Mouse (Mus musculus) liver, postnatal 0 days (tissue): ENCODE data around the gene Mto1. TPM values are rescaled to one million over a fixed set of nuclear protein-coding genes. Genes with fewer than 3 reads are reported as not detected.
A peak's percentile ranks its signal among the peaks of the same experiment; 100 is the strongest.

ENCODE experiments used
- ATAC-seq: fragments of 200-750 bp; cut with Nextera tagmentation; 2 replicates; pipeline ENCODE4 v1.8.0; 2017; ENCODE audit warnings: mild to moderate bottlenecking, moderate library complexity
- DNase-seq: peaks from one replicate; pipeline ENCODE4 v3.0.0-alpha.2; 2016
- H3K27ac ChIP-seq: fragments of 300-500 bp; sonication (generic); 2 replicates; pipeline ENCODE4 v1.5.1; 2014; ENCODE audit warnings: antibody characterized with exemption, moderate library complexity, mild to moderate bottlenecking, low read depth
- H3K27me3 ChIP-seq: fragments of 300-500 bp; sonication (generic); 2 replicates; pipeline ENCODE4 v1.6.1; 2014; ENCODE audit warnings: low read length, control low read depth, mixed read lengths; ENCODE audit not compliant: insufficient read depth
- H3K36me3 ChIP-seq: fragments of 300-500 bp; sonication (generic); replicated peaks from 2 replicates; pipeline ENCODE4 v1.6.1; 2014; ENCODE audit warnings: mild to moderate bottlenecking, control low read depth, low read length, moderate library complexity, mixed read lengths; ENCODE audit not compliant: insufficient read depth
- H3K4me1 ChIP-seq: fragments of 300-500 bp; sonication (generic); 2 replicates; pipeline ENCODE4 v1.6.1; 2014; ENCODE audit warnings: antibody characterized with exemption, mild to moderate bottlenecking, control low read depth; ENCODE audit not compliant: insufficient read depth
- H3K4me2 ChIP-seq: fragments of 300-500 bp; sonication (generic); 2 replicates; pipeline ENCODE4 v1.6.1; 2014; ENCODE audit warnings: low read depth, mild to moderate bottlenecking, low read length, moderate library complexity, mixed read lengths
- H3K4me3 ChIP-seq: fragments of 300-500 bp; sonication (generic); 2 replicates; pipeline ENCODE4 v1.5.1; 2014; ENCODE audit warnings: low read depth, low read length
- H3K9ac ChIP-seq: fragments of 300-500 bp; sonication (generic); replicated peaks from 2 replicates; pipeline ENCODE4 v1.6.1; 2014; ENCODE audit warnings: mild to moderate bottlenecking, moderate library complexity
- H3K9me3 ChIP-seq: fragments of 300-500 bp; sonication (generic); 2 replicates; pipeline ENCODE4 v1.6.1; 2016; ENCODE audit warnings: mild to moderate bottlenecking, control low read depth, low read length, mixed read lengths
- CTCF ChIP-seq: sonication (generic); IDR thresholded peaks from 2 replicates; pipeline ENCODE4 v1.5.1; 2016; ENCODE audit warnings: antibody characterized with exemption, low read depth
- EP300 ChIP-seq: IDR thresholded peaks from 2 replicates; pipeline ENCODE4 v1.6.1; 2016; ENCODE audit warnings: antibody characterized with exemption, low read depth, mild to moderate bottlenecking
- WGBS: fragments of 180-500 bp; shearing (Covaris S2); extraction: QIAGEN DNeasy Blood & Tissue Kit; methylation state at CpG from one replicate; pipeline ENCODE4 v1.1.7; 2014; ENCODE audit not compliant: insufficient replicate concordance; 5-methylcytosine and 5-hydroxymethylcytosine counted together
- polyA plus RNA-seq: library from polyadenylated mRNA; unstranded; fragments of >200 nt; fragmentation: Nextera tagmentation; extraction: Ambion mirVana; gene quantifications from 2 replicates; pipeline ENCODE4 v1.2.1, GENCODE M21; 2015

Gene Mto1
- polyA plus RNA-seq = 10.9 and 11.5 TPM in 2 replicates

- Histone ChIP-seq H3K4me1 (peaks cover 13% of the 10 kb centered on the region), H3K27me3 (peaks cover 23% of the 10 kb centered on the region), H3K9me3 (no peaks in the 10 kb centered on the region), H3K27ac (peak within 1 kb of the TSS; percentile 96), H3K4me2 (peak within 1 kb of the TSS; percentile 68), H3K36me3 (peaks cover 21% of the 10 kb centered on the region), H3K9ac (peak within 1 kb of the TSS; percentile 97), H3K4me3 (peak within 1 kb of the TSS; percentile 100)
- WGBS = under 1% methylated on average over 89 of the region's 96 CpGs
- DNase-seq (peak; percentile 96), ATAC-seq (peak; percentile 95)
- no peak for TF ChIP-seq CTCF
- no peak for TF ChIP-seq EP300
Observed at GRCm38 (mm10) chr9:78447973-78448873, at the start of gene Mto1, which contains the start of gene Gm17324. Gene Mto1, plus strand, starts transcription at chr9:78448208. Gene Gm17324, minus strand, starts transcription at chr9:78448786.

DNA sequence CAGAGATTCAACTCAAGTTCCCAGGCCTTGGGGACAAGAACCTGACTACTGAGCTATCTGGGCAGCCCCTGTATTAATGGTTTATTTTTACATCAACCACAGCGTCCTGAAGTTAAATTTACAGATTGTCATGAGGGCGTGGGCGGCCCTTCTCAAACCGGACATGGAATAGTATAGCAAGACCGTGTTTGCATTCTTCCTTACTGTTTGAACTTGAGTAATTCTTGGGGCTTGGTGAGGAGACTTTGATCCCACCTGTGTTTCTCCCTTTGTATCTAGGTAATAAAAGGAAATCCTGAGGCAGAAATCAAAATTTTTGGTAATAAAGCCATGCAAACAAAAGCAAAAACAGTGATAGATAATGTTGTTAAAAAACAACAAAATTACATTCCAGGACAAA lies 47.4 kb upstream of the Mto1 start:
- Histone ChIP-seq H3K4me3 (no peak overlapping the region), H3K9me3 (no peaks in the 10 kb centered on the region), H3K36me3 (no peaks in the 10 kb centered on the region), H3K9ac (no peak overlapping the region), H3K27ac (no peak overlapping the region), H3K4me2 (no peak overlapping the region), H3K4me1 (peaks cover 5% of the 10 kb centered on the region), H3K27me3 (peaks cover 23% of the 10 kb centered on the region)
- ATAC-seq (no peak), DNase-seq (no peak)
- TF ChIP-seq EP300 = no peak
- TF ChIP-seq CTCF = no peak
- 63% methylated on average over 5 of the region's 5 CpGs for WGBS

GRCm38 (mm10) chr9:78401596-78401995 lies 46.4 kb upstream of the Mto1 start:
- Histone ChIP-seq H3K9ac (no peak overlapping the region), H3K27ac (no peak overlapping the region), H3K4me1 (no peaks in the 10 kb centered on the region), H3K9me3 (no peaks in the 10 kb centered on the region), H3K4me3 (no peak overlapping the region), H3K36me3 (no peaks in the 10 kb centered on the region), H3K4me2 (no peak overlapping the region), H3K27me3 (peaks cover 12% of the 10 kb centered on the region)
- 86% methylated on average over 7 of the region's 7 CpGs for WGBS
- DNase-seq (no peak), ATAC-seq (no peak)
- TF ChIP-seq CTCF (no peak), EP300 (no peak)

- ATAC-seq = peak; percentile 47
- WGBS = 18% methylated on average over 23 of the region's 27 CpGs
- H3K4me2 ChIP-seq = peak overlapping the region; percentile 74
Observed at GRCm38 (mm10) chr9:78427362-78427781, 20.6 kb upstream of the Mto1 start.

DNA sequence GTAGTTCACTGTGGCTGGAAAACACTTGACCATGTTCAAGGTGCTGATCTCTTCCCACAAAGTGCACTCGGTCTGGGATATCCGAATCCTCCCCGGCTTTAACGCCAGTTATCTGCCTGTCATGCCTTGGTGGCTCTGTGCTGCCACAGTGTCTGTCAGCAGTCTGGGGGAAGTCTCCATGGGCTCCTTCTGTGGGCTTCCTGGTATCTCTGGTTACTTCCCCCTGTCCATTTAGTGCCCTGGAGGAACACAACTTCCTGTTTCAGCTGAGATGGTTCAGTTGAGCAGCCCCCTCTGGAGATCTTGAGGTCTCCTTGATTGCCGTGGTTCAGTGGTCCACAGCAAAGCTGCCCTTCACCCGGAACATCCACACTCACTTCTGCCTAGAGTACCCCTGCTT lies 19.8 kb upstream of the Mto1 start:
- peaks cover 7% of the 10 kb centered on the region for H3K4me1 ChIP-seq
- no peaks in the 10 kb centered on the region for H3K27me3 ChIP-seq
- DNase-seq (peak; percentile 30), ATAC-seq (peak; percentile 66; the same call in 1 of the 2 replicates)
- H3K27ac ChIP-seq = peak overlapping the region; percentile 44; the same call in 1 of the 2 replicates
- no peak overlapping the region for H3K9ac ChIP-seq
- H3K4me2 ChIP-seq = peak overlapping the region; percentile 74
- WGBS = 28% methylated on average over 6 of the region's 6 CpGs
- H3K4me3 ChIP-seq = no peak overlapping the region
- no peaks in the 10 kb centered on the region for H3K9me3 ChIP-seq
- no peaks in the 10 kb centered on the region; the same call in 1 of the 2 replicates for H3K36me3 ChIP-seq
- TF ChIP-seq EP300 (no peak), CTCF (no peak)

More at GRCm38 (mm10) chr9:78427362-78427781, 20.6 kb upstream of the Mto1 start:
- H3K4me3 ChIP-seq = peak overlapping the region; percentile 37
- H3K36me3 ChIP-seq = no peaks in the 10 kb centered on the region; the same call in 1 of the 2 replicates
- TF ChIP-seq EP300 = no peak
- TF ChIP-seq CTCF = no peak
- H3K9me3 ChIP-seq = no peaks in the 10 kb centered on the region
- peak overlapping the region; percentile 44; the same call in 1 of the 2 replicates for H3K27ac ChIP-seq
- peaks cover 7% of the 10 kb centered on the region for H3K4me1 ChIP-seq
- peak; percentile 40 for DNase-seq
- no peaks in the 10 kb centered on the region for H3K27me3 ChIP-seq
- peak overlapping the region; percentile 46; the same call in 1 of the 2 replicates for H3K9ac ChIP-seq

GRCm38 (mm10) chr9:78428870-78429432 lies 19.1 kb upstream of the Mto1 start:
- TF ChIP-seq CTCF = no peak
- no peak for TF ChIP-seq EP300
- no peaks in the 10 kb centered on the region; the same call in 1 of the 2 replicates for H3K36me3 ChIP-seq
- DNase-seq = no peak
- H3K27me3 ChIP-seq = no peaks in the 10 kb centered on the region
- no peak overlapping the region for H3K27ac ChIP-seq
- peaks cover 7% of the 10 kb centered on the region for H3K4me1 ChIP-seq
- no peak overlapping the region for H3K4me3 ChIP-seq
- H3K4me2 ChIP-seq = no peak overlapping the region
- no peak for ATAC-seq
- H3K9ac ChIP-seq = no peak overlapping the region
- H3K9me3 ChIP-seq = no peaks in the 10 kb centered on the region
- WGBS = 74% methylated on average over 4 of the region's 4 CpGs
